Mouse (Mus musculus) testis, postnatal 10 days (tissue): ENCODE data around the gene Bcar3.
A peak's percentile ranks its signal among the peaks of the same experiment; 100 is the strongest.

ENCODE experiments used
- DNase-seq: peaks from one replicate; pipeline ENCODE4 v3.0.0; 2021; ENCODE audit warnings: low spot score

Gene Bcar3

GRCm38 (mm10) chr3:122483066-122483782, 189.3 kb downstream of the Bcar3 start:
- DNase-seq, result no peak

DNA sequence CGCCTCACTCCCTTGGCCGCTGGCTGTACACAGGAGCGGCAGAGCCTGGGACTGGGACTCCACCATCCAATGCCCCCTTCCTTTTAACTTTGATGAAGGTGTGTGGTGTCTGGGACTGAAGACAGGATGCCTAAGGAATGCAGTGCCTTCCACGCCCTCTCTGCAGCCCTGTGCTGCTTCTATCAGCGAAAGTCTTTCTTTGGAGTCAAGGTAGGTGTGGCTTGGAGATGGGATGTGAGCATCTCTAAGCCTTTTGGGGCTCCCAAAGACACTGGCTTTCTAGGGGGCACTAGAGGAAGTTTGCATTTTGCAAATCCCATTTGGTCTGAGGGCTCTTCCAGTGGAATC, 189.8 kb downstream of the Bcar3 start:
- no peak for DNase-seq

GRCm38 (mm10) chr3:122484301-122484700, 190.4 kb downstream of the Bcar3 start:
- DNase-seq, result no peak

DNA sequence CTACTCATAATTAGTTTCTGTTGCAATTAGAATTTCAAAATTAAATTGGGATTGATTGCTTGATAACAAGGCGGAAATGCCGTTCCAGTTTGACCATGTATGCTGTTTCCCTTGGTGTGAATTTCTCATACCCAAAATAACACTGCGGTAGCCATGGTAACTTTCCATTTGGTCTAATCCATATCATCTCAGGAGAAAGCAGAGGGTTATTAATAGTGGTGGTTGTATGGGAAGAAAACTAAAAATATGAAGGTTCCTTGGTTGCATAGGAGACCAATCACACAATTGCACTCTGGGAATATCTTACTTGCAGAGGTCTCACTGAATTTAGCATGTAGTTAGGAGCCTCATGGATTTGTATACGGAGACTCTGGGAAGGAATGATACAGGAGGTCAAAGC, 191.8 kb downstream of the Bcar3 start:
- no peak for DNase-seq

GRCm38 (mm10) chr3:122486193-122486592, 192.3 kb downstream of the Bcar3 start:
- DNase-seq, result no peak

DNA sequence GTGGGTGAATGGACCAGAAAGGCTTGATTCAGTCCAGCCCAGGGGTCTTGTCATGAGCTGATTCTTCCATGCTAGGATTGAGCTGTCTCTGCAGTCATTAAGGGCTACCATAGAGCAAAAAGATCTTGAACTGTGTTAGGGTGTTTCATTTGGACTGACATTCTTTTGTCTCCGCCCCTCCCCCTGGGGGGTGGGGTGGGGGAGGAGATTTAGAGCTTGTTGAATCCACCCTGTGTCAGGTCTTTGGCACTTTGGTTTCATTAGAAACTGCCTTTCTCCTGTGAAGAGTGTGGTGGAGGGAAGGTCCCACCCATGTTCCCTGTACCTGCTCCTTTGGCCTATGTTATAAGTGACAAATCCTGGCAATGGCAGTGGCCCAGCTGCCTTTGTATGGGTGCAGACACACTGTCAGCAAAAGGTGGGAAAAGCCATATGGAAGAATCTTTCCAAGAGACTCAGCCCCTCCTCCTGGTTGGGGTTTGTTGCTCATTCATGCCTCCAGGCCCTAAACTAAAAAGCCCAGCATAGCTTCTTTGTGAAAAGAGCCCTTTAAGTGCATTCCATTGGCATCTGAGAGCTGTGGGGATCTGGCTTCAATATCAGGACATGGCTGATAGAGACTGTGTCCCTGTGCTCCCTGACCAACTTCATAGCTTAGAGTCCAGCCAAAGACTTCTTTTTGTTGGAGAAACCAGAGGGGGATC, 194.3 kb downstream of the Bcar3 start:
- no peak for DNase-seq

DNA sequence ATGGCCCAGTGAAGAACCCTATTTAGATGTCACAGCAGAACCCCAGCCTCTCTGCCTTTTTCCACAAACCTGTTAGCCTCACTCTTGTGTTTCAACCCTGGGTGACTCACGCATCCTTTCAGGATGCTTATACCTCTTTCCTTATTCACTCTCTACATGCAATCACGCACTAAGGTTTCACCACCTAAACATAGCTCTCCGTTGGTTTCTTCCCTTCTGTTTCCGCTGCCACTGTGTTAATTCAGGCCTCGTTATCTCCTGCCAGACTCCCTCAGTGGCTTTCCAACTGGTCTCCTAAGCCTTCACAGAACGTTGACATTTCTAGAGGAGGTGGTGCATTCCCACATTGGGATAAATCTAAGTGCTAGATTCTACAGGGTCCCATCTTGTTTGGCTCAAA, 196.6 kb downstream of the Bcar3 start:
- no peak for DNase-seq

DNA sequence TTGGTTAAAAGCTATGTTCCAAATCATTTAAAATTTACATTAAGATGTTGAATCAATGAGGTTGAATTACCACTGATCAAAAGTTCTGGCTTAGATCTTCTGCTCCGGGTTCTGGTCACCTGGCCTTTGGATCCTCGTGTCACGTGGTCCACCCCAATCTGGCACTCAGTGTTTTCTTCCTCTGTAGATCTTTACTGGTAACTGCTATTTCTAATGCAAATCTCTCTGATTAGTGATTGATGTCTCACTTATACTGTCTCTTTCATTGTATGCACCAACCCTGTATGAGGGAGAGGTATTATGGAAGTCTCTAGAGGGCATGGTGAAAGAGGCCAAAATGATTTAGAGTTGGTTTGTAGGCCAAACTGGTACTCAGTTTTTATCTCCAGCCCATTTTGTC, 198.1 kb downstream of the Bcar3 start:
- no peak for DNase-seq

- DNase-seq, result no peak
Measured at GRCm38 (mm10) chr3:122492872-122493615, 199.1 kb downstream of the Bcar3 start.

- DNase-seq, result no peak
Measured at GRCm38 (mm10) chr3:122494764-122495163, 200.8 kb downstream of the Bcar3 start.

GRCm38 (mm10) chr3:122497871-122498270, 203.9 kb downstream of the Bcar3 start:
- DNase-seq, result no peak

DNA sequence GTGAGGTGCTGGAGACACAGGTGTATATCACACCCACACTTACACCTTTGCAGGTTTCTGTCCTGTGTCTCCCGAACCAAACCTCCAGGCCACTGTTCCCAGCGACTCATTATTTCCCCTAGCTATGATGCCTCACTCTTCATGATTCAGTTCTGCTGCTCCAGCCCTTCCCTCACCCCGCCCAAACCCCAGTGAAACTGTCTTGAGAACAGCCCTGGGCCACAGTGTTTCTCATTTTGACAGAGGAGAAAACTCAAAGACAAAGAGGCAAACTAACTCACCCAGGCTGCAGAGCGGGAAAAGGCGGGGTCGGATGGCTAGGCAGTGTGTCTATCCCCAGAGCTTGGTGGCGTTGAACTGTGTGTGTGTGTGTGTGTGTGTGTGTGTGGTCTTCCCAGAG, 204.6 kb downstream of the Bcar3 start:
- no peak for DNase-seq

GRCm38 (mm10) chr3:122499647-122500046, 205.7 kb downstream of the Bcar3 start:
- DNase-seq, result no peak

- DNase-seq, result no peak
Measured at GRCm38 (mm10) chr3:122500929-122501328, 207.0 kb downstream of the Bcar3 start.

- DNase-seq, result no peak
Measured at GRCm38 (mm10) chr3:122506343-122506916, 212.5 kb downstream of the Bcar3 start.

GRCm38 (mm10) chr3:122507826-122508225, 213.9 kb downstream of the Bcar3 start:
- DNase-seq, result no peak

DNA sequence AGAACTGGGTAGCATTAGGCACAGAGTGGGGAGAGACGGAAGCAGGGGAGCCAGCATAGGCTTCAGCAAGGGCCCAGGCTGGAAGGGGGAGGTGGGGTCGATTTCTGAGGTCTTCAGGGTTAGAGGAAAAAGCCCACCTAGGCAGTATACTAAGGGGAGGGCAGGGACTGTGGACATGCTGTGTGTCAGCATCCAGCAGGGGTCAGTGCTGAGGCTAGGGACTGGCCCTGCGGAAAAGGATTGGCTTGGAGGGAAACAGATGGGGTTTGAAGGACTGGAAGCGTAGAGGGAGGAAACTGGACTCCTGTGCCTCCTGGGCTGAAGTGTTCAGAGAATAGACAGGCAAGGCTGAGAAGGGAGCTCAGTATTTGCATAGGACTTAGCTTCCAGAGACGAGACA, 215.1 kb downstream of the Bcar3 start:
- peak; percentile 80 for DNase-seq

DNA sequence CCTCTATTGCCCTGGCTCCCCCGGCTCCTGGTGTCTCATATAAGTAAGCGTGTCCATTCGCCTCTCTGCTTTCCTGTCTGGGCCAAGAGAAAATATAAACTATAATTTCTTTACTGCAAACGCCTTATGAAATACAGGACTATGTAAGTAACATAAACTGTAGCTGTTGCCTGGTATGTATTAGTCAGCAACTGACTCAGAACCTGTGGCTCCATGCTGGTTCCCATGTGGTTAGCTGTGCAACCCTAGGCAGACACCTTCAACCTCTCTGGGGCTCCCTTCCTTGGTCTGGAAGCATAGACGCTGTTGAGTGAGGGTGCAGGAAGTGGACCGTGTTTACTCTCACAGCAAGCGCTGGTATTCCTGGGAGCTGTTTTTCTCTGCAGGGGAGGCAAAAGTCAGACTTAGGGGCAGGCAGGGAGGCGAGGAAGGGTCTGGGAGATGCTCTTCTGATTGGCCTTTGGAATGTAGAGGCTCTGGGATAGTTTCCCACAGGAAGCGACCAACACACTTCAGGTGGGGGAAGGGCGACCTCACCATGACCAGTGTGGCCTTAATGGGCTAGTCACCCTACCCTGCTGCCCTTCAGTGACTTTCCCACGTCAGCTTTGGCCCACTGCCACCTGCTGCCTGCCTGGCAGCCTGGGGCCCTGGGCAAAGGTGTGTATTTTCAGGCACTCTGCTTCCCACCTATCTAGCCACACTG, 215.8 kb downstream of the Bcar3 start:
- DNase-seq, result peak; percentile 58

GRCm38 (mm10) chr3:122510240-122510750, 216.4 kb downstream of the Bcar3 start:
- no peak for DNase-seq

- DNase-seq, result no peak
Measured at GRCm38 (mm10) chr3:122510932-122511331, 217.0 kb downstream of the Bcar3 start.

DNA sequence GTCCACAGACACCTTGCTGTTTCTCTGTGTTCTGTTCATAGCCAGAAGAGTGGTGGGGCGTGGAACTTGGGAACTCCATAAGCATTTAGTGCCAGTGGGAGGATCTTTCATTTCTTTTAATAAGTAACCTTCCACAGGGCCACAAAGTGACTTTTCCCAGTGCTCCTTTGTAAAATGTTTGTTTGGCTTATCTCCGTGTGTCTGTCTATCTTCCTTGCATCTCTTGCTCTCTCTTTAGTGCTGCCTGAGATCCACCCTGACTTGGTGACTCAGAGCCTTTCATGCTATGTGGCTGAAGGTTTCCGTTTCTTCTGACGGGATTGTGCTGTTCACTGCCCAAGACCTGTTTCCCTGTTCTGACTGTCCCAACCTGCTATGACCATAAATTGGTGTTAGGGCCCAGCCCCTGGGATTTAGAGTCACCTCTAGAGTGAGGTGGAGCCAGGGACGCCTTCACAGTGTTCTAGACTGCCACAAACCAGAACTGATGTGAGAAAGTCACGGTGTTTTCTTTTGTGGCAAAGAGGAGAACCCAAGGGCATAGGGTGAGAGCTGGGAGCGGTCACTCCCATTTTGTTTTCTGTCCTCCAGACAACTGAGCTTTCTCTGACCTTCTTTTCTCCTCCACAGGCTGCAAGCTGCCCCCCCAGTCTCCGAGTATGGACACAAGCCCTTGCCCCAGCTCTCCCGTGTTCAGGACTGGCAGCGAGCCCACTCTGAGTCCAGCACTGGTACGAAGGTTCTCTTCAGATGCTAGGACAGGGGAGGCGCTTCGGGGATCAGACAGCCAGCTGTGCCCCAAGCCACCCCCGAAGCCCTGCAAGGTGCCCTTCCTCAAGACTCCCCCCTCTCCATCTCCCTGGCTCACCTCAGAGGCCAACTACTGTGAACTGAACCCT, 218.0 kb downstream of the Bcar3 start:
- DNase-seq, result no peak
